Mouse (Mus musculus) thymus, postnatal 14 days (tissue): ENCODE data around the gene Crtac1.

Source experiments
- DNase-seq: peaks from one replicate; pipeline ENCODE4 v3.0.0; 2021

The Crtac1 gene

GRCm38 (mm10) chr19:42322357-42323090 is 109.1 kb downstream of the Crtac1 start:
- DNase-seq, result no peak

- DNase-seq, result no peak
These were observed 109.6 kb downstream of the Crtac1 start for GRCm38 (mm10) chr19:42321936-42322335.

- DNase-seq, result no peak
These were observed 113.7 kb downstream of the Crtac1 start for GRCm38 (mm10) chr19:42317648-42318425.

DNA sequence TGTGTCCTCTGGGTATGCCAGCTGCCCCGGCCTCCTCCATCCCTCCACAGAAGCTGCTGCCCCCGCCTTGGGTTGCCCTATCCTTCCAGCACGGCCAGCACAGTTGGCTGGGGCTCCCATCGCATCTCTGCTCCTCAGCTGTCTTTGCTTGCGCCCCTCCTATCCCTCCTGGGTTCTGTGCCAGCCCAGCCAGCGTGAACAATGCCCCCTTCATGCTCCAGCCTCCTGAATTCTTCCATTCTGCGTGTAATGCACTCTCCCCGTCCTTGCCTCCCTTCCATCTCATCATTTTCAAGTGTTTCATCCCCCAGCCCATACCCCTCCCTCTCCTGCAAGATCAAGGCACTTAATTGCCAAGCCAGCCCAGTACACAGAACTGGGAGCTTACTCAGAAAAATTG is 114.6 kb downstream of the Crtac1 start:
- no peak for DNase-seq

DNA sequence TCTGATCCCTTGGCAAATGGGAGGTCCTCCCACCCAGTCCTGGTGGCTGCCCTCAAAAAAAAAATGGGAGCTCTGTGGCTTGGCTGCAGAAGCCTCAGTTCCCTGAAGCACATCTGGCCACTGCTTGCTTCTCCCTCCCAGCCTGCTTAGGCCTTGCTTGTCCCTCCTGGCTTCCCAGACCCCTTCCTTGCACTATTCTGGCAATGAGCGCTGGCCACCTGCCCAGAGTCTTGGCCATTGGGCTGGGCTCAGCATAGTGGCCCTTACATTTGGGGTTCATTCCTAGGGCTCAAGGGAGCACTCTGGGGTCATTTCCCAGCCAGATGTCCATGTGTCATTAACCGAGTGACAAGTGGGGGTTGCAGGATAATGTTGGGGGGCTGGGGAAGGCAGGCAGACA is 115.1 kb downstream of the Crtac1 start:
- DNase-seq, result no peak

GRCm38 (mm10) chr19:42315914-42316313 is 115.7 kb downstream of the Crtac1 start:
- peak; percentile 60 for DNase-seq

DNA sequence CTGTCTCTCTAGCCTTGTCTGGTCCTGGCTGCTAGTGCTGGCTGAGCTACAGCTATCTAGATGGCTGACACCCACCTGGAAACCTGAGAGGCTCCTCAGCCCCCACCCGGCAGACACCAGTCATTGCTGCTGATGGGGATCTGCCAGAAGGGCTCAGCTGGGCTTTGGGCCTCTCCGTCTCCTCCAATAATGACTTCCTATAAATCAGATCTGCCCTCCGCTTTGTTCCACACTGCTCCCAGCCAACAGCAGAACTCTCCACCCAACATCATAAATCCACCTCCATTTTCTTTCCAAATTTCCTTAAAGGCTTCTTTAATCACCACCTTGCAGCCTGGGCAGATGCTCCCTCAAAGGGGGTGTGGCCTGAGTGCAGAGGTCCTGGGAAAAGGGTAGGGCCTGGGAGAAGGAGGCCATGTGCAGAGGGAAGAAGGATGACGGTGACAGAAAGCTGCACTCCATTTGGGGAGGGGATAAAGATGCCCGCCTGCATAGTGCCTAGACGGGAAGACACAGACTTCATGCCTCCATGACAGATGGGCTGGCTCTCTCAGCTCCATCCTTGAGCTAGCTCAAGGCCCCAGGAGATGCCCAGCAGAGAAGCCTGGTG is 116.4 kb downstream of the Crtac1 start:
- DNase-seq, result no peak

DNA sequence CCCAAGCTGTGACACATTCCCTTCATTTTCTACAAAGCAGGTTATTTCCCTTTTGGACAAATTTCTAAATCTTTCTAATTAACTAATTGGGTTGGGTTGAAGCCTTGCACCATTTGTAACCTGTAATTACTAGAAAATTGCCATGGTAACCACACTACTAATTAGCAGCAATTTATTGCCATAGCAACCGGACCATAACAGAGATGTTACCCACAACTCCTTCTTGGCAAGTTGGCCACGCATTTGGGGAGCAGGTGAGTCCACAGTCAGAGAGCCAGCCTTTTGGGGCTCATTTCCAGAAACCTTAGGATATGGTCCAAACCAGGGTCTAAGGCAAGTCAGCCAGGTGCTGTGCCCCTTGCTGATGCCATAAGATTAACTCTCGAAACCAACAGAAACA is 119.4 kb downstream of the Crtac1 start:
- DNase-seq, result no peak

- DNase-seq, result no peak
These were observed 120.3 kb downstream of the Crtac1 start for GRCm38 (mm10) chr19:42311332-42311731.

GRCm38 (mm10) chr19:42308931-42309330 is 122.7 kb downstream of the Crtac1 start:
- no peak for DNase-seq

DNA sequence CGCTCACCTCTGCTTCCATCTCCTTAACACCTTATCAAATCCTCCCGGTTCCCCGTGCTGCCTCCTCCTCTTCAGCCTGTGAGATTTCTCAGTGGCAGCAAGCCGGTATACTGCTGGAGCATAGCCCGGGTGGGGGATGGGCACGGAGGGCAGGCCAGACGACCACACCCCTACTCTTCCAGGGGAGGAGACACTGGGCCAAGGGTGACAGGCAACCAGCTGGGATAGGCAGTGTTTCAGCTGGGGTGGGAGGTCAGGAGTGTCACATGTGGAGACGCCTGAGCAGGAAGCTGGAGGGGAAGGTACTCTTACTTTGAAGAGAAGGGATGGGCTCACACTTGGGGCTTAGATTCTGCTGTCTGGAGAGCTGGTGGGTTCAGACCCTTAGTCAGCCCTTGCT is 124.6 kb downstream of the Crtac1 start:
- peak; percentile 11 for DNase-seq

GRCm38 (mm10) chr19:42306202-42306601 is 125.4 kb downstream of the Crtac1 start:
- peak; percentile 70 for DNase-seq

GRCm38 (mm10) chr19:42305746-42306145 is 125.8 kb downstream of the Crtac1 start:
- DNase-seq, result no peak

DNA sequence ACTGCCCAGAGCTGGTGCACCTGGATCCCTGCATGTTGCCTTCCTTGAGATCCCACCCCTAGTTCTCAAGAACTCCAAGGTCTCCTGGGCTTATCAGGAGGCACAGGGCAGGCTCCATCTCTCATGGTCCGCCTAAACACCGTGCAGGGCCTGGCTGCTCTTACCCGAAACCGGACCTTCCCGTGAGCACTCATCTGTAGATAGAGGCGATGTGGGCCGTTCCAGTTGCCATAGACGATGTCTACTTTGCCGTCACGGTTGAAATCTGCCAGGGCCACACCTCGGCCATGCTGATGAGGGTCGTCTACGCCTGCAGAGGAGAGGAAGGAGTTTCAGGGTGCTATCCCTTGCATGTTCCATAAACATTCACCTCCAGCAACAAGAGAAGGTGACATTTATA is 127.1 kb downstream of the Crtac1 start:
- no peak for DNase-seq

DNA sequence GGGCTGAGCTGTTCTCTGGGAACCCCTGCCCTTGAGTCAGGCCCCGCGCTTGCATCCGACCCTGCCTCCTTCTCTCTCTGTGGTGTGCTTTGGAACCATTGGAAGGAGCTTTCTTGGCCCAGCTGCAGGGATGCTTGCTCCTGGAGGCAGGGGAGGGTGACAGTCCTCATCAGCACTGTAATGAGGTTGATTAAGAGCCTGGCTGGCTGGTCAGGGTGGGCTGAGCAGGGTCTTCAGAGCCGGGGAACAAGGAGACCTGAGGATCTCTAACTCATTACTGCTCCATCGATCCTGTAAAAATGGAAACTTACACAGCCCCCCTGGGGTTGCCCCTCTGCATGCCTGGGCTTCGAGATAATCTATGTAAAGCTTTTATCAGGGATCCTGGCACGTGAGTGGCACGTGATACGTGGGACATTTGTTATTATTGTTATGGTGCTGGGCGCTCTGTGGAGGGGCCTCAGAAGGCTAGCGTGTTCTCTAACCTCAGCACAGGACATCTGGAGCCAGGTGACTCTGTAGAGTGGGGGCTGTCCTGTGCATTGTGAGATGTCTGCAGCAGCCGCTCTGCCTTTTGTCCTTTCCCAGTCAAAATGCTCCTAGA is 128.3 kb downstream of the Crtac1 start:
- no peak for DNase-seq

DNA sequence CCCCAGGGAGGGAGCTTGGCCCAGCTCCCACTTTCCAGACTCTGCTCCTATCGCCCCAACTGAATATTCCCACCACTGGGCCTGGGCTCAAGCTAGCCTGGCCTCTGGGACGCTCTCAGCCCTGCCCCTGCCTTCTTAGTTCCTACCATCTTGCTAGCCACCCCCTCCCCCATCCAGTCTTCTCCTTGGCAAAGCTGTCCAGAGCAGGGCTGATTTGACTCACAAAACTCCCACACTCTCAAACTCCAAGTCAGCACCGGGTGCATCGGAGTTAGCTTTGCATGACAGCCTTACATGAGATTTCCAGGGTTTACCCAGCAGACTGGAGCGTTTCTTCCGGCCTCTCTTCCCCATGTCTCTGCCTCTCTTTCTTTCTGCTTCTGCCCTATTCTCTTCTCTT is 138.4 kb downstream of the Crtac1 start:
- no peak for DNase-seq

DNA sequence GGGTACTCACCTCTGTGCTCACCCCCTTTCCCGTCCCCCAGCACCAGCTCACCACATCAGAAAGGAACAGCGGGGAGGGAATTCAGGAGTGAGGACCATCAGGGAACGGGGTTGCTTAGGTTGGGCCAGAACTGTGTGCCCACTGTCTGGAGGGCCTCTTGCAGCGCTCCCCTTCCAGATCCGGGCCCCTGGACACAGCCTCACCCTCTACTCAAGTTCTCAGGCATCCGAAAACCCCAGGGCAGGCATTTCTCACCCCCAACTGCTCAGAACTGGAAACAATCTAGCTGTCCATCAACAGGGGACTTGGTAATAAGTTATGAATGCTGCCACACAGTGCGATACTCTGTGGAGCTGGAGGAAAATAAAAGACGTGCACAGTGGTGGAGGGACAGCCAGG is 139.5 kb downstream of the Crtac1 start:
- DNase-seq, result no peak

GRCm38 (mm10) chr19:42290954-42291661 is 140.5 kb downstream of the Crtac1 start:
- no peak for DNase-seq

GRCm38 (mm10) chr19:42288361-42288760 is 143.2 kb downstream of the Crtac1 start:
- no peak for DNase-seq

- no peak for DNase-seq
These were observed 147.4 kb downstream of the Crtac1 start for GRCm38 (mm10) chr19:42284178-42284577.

GRCm38 (mm10) chr19:42279611-42280010 is 152.0 kb downstream of the Crtac1 start:
- DNase-seq, result no peak

GRCm38 (mm10) chr19:42278461-42278860 is 153.1 kb downstream of the Crtac1 start:
- no peak for DNase-seq

DNA sequence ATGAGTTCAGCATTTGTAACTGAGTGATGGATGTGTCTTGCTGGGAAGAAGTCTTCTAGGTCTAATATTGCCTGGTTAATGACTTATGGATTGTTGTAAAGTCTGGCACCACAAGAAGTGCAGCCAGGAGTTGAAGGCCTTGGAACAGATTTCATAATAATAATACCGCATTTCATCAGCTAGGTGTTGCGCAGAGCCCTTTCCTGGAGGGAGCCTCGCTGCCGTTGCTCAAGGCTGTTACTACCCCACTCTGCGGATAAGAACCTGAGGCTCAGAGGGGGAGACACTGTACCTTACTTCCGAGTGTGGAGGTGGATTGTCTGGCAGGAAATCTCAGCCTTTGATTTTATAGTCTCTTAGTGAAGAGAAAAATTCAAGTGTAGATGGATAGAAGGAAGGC is 154.3 kb downstream of the Crtac1 start:
- no peak for DNase-seq
